ENCODE assay signal across 10 mouse cellular contexts in genomic region chr15:76987137-76987536, GRCm38 (mm10). TPM values are rescaled to one million over a fixed set of nuclear protein-coding genes. Genes with fewer than 3 reads are reported as not detected.
DNase-seq lines count a peak whose midpoint lies in the region; ATAC-seq lines count a peak whose summit lies in the region.
"Had no signal": no experiment of that assay in that cellular context is flagged by ENCODE, and none has a peak within 500 bp of the region (broad histone marks: within the 10 kb centered on the region; RNA-seq: fewer than 3 reads in every experiment).

No protein-coding gene starts in this region.

- DNase-seq in kidney, adult 11 months, result no peak
- no peak for DNase-seq in embryonic facial prominence, embryonic 11.5 days (ENCODE audit: low spot score)
- DNase-seq in Muller cell, postnatal 12 days (ENCODE audit: inconsistent ontology term), result no peak
- DNase-seq in urinary bladder, postnatal 14 days (ENCODE audit: low spot score), result no peak
- DNase-seq: cerebellum, adult 11 months had no signal

- H3K9me3 ChIP-seq in kidney, embryonic 14.5 days (ENCODE audit: control insufficient read depth, low read length), result no peaks in the 10 kb centered on the region
- H3K9me3 ChIP-seq in embryonic facial prominence, embryonic 11.5 days (replicated peaks; ENCODE audit: control insufficient read depth, low read length), result no peaks in the 10 kb centered on the region
- H3K9me3 ChIP-seq in hindbrain, embryonic 16.5 days (ENCODE audit: control insufficient read depth, low read length), result no peaks in the 10 kb centered on the region
- no peaks in the 10 kb centered on the region for H3K9me3 ChIP-seq in midbrain, embryonic 16.5 days (replicated peaks; ENCODE audit: control insufficient read depth, low read length, poor library complexity, severe bottlenecking)

- 10% methylated on average over 11 of the region's 11 CpGs for WGBS in kidney, embryonic 14.5 days
- 12% methylated on average over 11 of the region's 11 CpGs for WGBS in embryonic facial prominence, embryonic 11.5 days
- WGBS in hindbrain, embryonic 16.5 days, result 17% methylated on average over 11 of the region's 11 CpGs
- WGBS in midbrain, embryonic 16.5 days, result 13% methylated on average over 11 of the region's 11 CpGs

- no peaks in the 10 kb centered on the region for H3K36me3 ChIP-seq in kidney, embryonic 14.5 days (ENCODE audit: control insufficient read depth, insufficient read depth, low read length)
- H3K36me3 ChIP-seq in embryonic facial prominence, embryonic 11.5 days (replicated peaks; ENCODE audit: control insufficient read depth, insufficient read depth, low read depth, low read length), result no peaks in the 10 kb centered on the region
- no peaks in the 10 kb centered on the region for H3K36me3 ChIP-seq in hindbrain, embryonic 16.5 days (ENCODE audit: control insufficient read depth, insufficient read depth, low read length)
- H3K36me3 ChIP-seq in midbrain, embryonic 16.5 days (ENCODE audit: control insufficient read depth, insufficient read depth, low read length), result no peaks in the 10 kb centered on the region

- H3K27ac ChIP-seq in kidney, embryonic 14.5 days (ENCODE audit: low read depth, low read length), result no peak overlapping the region
- no peak overlapping the region for H3K27ac ChIP-seq in embryonic facial prominence, embryonic 11.5 days (replicated peaks; ENCODE audit: low read depth, low read length)
- peak overlapping the region; percentile 74 for H3K27ac ChIP-seq in hindbrain, embryonic 16.5 days (ENCODE audit: low read depth, low read length)
- peak overlapping the region; percentile 81 for H3K27ac ChIP-seq in midbrain, embryonic 16.5 days (ENCODE audit: low read length)

- H3K4me1 ChIP-seq in kidney, embryonic 14.5 days (ENCODE audit: control insufficient read depth, insufficient read depth, low read length), result no peaks in the 10 kb centered on the region
- H3K4me1 ChIP-seq in embryonic facial prominence, embryonic 11.5 days (ENCODE audit: control insufficient read depth, insufficient read depth, low read length), result peaks cover 2% of the 10 kb centered on the region; the same call in 1 of the 2 replicates
- peaks cover 13% of the 10 kb centered on the region for H3K4me1 ChIP-seq in hindbrain, embryonic 16.5 days (ENCODE audit: control insufficient read depth, insufficient read depth, low read depth, low read length)
- H3K4me1 ChIP-seq in midbrain, embryonic 16.5 days (ENCODE audit: control insufficient read depth, insufficient read depth, low read length), result peaks cover 6% of the 10 kb centered on the region; the same call in 1 of the 2 replicates

- ATAC-seq in kidney, embryonic 14.5 days (ENCODE audit: low FRiP score, low TSS enrichment), result peak; percentile 53; the same call in 1 of the 2 replicates
- no peak for ATAC-seq in embryonic facial prominence, embryonic 11.5 days (replicated peaks; ENCODE audit: insufficient number of reproducible peaks, low FRiP score, low TSS enrichment, low read depth)
- ATAC-seq in hindbrain, embryonic 16.5 days, result no peak; the same call in 1 of the 2 replicates
- ATAC-seq in midbrain, embryonic 16.5 days, result no peak; the same call in none of the 2 replicates
- no peak for ATAC-seq in granulocyte monocyte progenitor cell, adult 5-6 weeks (replicated peaks; ENCODE audit: poor library complexity, severe bottlenecking)

- H3K9ac ChIP-seq in kidney, embryonic 14.5 days (ENCODE audit: low read depth, low read length), result peak overlapping the region; percentile 47; the same call in 1 of the 2 replicates
- H3K9ac ChIP-seq in embryonic facial prominence, embryonic 11.5 days (replicated peaks; ENCODE audit: low read length), result peak overlapping the region; percentile 47
- peak overlapping the region; percentile 59 for H3K9ac ChIP-seq in hindbrain, embryonic 16.5 days (ENCODE audit: low read depth, low read length)
- H3K9ac ChIP-seq in midbrain, embryonic 16.5 days (ENCODE audit: low read depth, low read length), result peak overlapping the region; percentile 59

- peaks cover 3% of the 10 kb centered on the region; the same call in 1 of the 2 replicates for H3K27me3 ChIP-seq in kidney, embryonic 14.5 days (ENCODE audit: control insufficient read depth, insufficient read depth, low read length)
- H3K27me3 ChIP-seq in embryonic facial prominence, embryonic 11.5 days (ENCODE audit: control insufficient read depth, insufficient read depth, low read length), result no peaks in the 10 kb centered on the region
- no peaks in the 10 kb centered on the region for H3K27me3 ChIP-seq in hindbrain, embryonic 16.5 days (replicated peaks; ENCODE audit: control insufficient read depth, insufficient read depth, low read length)
- H3K27me3 ChIP-seq in midbrain, embryonic 16.5 days (ENCODE audit: control insufficient read depth, insufficient read depth, low read depth, low read length), result no peaks in the 10 kb centered on the region

- H3K4me3 ChIP-seq in kidney, embryonic 14.5 days (ENCODE audit: low read length), result peak overlapping the region; percentile 48
- peak overlapping the region; percentile 42 for H3K4me3 ChIP-seq in embryonic facial prominence, embryonic 11.5 days (ENCODE audit: low read depth, low read length)
- H3K4me3 ChIP-seq in hindbrain, embryonic 16.5 days (ENCODE audit: low read length), result peak overlapping the region; percentile 35
- peak overlapping the region; percentile 38 for H3K4me3 ChIP-seq in midbrain, embryonic 16.5 days (ENCODE audit: low read depth, low read length)

- peak overlapping the region; percentile 56 for H3K4me2 ChIP-seq in kidney, embryonic 14.5 days (replicated peaks; ENCODE audit: low read depth, low read length)
- peak overlapping the region; percentile 69 for H3K4me2 ChIP-seq in embryonic facial prominence, embryonic 11.5 days (ENCODE audit: low read depth, low read length)
- peak overlapping the region; percentile 58 for H3K4me2 ChIP-seq in hindbrain, embryonic 16.5 days (ENCODE audit: low read length)
- peak overlapping the region; percentile 57 for H3K4me2 ChIP-seq in midbrain, embryonic 16.5 days (ENCODE audit: low read length)

RNA-seq across cellular contexts. Expression of gene 1110038F14Rik, which starts 38.8 kb away (rescaled TPM):
- 75.4 and 77.6 TPM in 2 replicates for polyA plus RNA-seq in kidney, embryonic 14.5 days (2014; fragmentation: Nextera tagmentation; extraction: Ambion mirVana)
- 81.5 and 81.8 TPM in 2 replicates for polyA plus RNA-seq in embryonic facial prominence, embryonic 11.5 days (2014; fragmentation: Nextera tagmentation; extraction: Ambion mirVana)
- 42.6 and 43.2 TPM in 2 replicates for polyA plus RNA-seq in hindbrain, embryonic 16.5 days (2015; fragmentation: Nextera tagmentation; extraction: Ambion mirVana)
- 42.8 and 43.2 TPM in 2 replicates for polyA plus RNA-seq in midbrain, embryonic 16.5 days (2015; fragmentation: Nextera tagmentation; extraction: Ambion mirVana)
- 30.4 and 44.8 TPM in 2 replicates for total RNA-seq in granulocyte monocyte progenitor cell, adult 5-6 weeks (2014; fragmentation: Nextera tagmentation)
- 36.8 and 39.8 TPM in 2 replicates for total RNA-seq in granulocyte monocyte progenitor cell, adult 5-6 weeks (2017)

RNA-seq across cellular contexts. Expression of gene Apol6, which starts 57.4 kb away (rescaled TPM):
- not detected in 2 replicates for polyA plus RNA-seq in kidney, embryonic 14.5 days (2014; fragmentation: Nextera tagmentation; extraction: Ambion mirVana)
- 0.08 TPM in 1 of 2 replicates, not detected in the other for polyA plus RNA-seq in embryonic facial prominence, embryonic 11.5 days (2014; fragmentation: Nextera tagmentation; extraction: Ambion mirVana)
- not detected in 2 replicates for polyA plus RNA-seq in hindbrain, embryonic 16.5 days (2015; fragmentation: Nextera tagmentation; extraction: Ambion mirVana)
- polyA plus RNA-seq in midbrain, embryonic 16.5 days (2015; fragmentation: Nextera tagmentation; extraction: Ambion mirVana), result not detected in 2 replicates
- not detected in 2 replicates for total RNA-seq in granulocyte monocyte progenitor cell, adult 5-6 weeks (2014; fragmentation: Nextera tagmentation)
- not detected in 2 replicates for total RNA-seq in granulocyte monocyte progenitor cell, adult 5-6 weeks (2017)
- total RNA-seq: layer of hippocampus, postnatal 36 days had no signal

Comparison
In these comparisons a context has a peak if more than half of its experiments do, and no peak if none do; other contexts are left out.
1. H3K27ac ChIP-seq: peak in hindbrain, embryonic 16.5 days (single experiment) and midbrain, embryonic 16.5 days (single experiment); none in kidney, embryonic 14.5 days (single experiment) and embryonic facial prominence, embryonic 11.5 days (single experiment).
2. Peak in every context shown above with its lines, with median percentiles within 50 percentile points of each other: H3K4me2 ChIP-seq, H3K4me3 ChIP-seq and H3K9ac ChIP-seq.